Mouse (Mus musculus): ENCODE data around the gene Obscn. TPM values are rescaled to one million over a fixed set of nuclear protein-coding genes. Genes with fewer than 3 reads are reported as not detected.
A peak's percentile ranks its signal among the peaks of the same experiment; 100 is the strongest.

Obscn gene
- polyA plus RNA-seq, 1 experiment: not detected

DNA sequence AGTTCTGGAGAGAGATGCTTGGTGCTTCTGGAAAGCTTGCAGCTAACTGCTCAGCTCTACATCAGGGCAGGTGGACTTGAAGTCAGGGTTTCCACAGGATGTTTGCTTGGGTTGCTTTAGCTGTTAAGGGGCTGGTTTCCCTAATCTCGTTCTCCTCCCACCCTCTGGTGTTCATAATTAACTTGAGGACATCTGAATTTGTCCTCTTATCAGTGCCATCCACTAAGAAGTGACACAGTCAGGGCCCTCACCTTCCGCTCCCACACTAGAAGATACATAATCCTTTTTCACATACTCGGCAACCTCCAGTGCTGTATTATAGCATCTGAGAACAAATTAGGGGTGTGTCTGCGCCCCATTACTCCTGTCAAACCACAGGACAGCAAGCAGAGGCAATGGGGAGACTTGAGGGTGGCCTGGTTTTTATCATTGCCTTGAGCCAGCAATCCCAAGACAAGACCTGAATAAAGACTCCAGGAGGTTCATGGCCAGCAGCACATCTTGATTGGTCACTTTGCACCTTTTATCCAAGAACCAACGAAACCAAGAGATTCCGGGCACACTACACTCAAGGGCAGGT lies 143.0 kb downstream of the Obscn start:
- Histone ChIP-seq H3K4me3 (ENCODE audit: insufficient read depth, low read length) (no peak overlapping the region), H3K27ac (ENCODE audit: insufficient read depth, low read length) (no peak overlapping the region), H3K4me1 (ENCODE audit: control insufficient read depth, insufficient read depth, low read length) (no peaks in the 10 kb centered on the region)
- TF ChIP-seq CTCF (IDR thresholded peaks at IDR 0.05; ENCODE audit: borderline replicate concordance, insufficient read depth, low read length) (no peak), POLR2A (IDR thresholded peaks at IDR 0.05; ENCODE audit: low read depth, low read length) (0 out of 2 replicates have a peak, but pooled peaks have one; percentile 10)

DNA sequence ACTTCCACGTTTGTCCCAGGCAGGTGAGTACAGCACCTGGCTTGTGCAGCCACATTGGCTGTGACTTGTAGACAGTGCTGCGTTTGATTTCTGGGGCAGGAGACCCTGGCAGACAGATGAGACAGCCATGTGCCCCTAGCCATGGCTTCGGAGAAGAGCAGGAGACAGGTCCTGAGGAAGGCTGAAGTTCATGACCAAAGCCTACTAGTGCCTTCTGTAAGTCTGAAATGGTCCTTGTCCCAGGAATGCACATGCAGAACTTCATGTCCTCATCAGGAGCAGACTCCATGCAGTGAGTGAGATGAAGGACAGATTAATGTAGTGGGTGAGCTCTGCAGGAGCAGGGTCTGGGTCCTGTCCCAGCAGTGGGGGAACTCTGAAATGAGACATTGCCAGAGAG lies 144.3 kb downstream of the Obscn start:
- TF ChIP-seq CTCF (IDR thresholded peaks at IDR 0.05; ENCODE audit: borderline replicate concordance, insufficient read depth, low read length) (no peak), POLR2A (IDR thresholded peaks at IDR 0.05; ENCODE audit: low read depth, low read length) (no peak)
- no peak overlapping the region for H3K4me3 ChIP-seq (ENCODE audit: insufficient read depth, low read length)
- no peaks in the 10 kb centered on the region for H3K4me1 ChIP-seq (ENCODE audit: control insufficient read depth, insufficient read depth, low read length)
- H3K27ac ChIP-seq (ENCODE audit: insufficient read depth, low read length): no peak overlapping the region

DNA sequence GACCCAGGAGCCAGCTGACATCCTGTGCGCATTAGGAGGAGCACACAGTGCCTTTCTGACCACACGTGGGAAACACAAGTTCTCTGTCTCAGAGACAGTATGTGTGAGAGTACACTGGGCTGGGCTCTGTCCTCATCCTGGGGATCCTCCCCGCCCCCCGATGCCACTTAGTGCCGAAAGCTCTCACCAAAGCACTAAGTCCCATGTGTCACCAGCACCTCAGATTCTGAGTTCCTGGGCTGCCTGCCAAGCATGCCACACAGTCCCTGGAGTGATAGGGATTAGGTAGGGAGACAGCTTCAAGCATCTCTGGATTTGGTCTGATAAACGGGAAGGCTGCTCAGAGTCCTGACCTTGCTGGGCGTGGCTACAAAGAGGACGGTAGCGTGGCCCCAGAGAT lies 145.4 kb downstream of the Obscn start:
- no peak overlapping the region for H3K27ac ChIP-seq (ENCODE audit: insufficient read depth, low read length)
- TF ChIP-seq POLR2A (IDR thresholded peaks at IDR 0.05; ENCODE audit: low read depth, low read length) (no peak), CTCF (IDR thresholded peaks at IDR 0.05; ENCODE audit: borderline replicate concordance, insufficient read depth, low read length) (no peak)
- no peak overlapping the region for H3K4me3 ChIP-seq (ENCODE audit: insufficient read depth, low read length)
- no peaks in the 10 kb centered on the region for H3K4me1 ChIP-seq (ENCODE audit: control insufficient read depth, insufficient read depth, low read length)

DNA sequence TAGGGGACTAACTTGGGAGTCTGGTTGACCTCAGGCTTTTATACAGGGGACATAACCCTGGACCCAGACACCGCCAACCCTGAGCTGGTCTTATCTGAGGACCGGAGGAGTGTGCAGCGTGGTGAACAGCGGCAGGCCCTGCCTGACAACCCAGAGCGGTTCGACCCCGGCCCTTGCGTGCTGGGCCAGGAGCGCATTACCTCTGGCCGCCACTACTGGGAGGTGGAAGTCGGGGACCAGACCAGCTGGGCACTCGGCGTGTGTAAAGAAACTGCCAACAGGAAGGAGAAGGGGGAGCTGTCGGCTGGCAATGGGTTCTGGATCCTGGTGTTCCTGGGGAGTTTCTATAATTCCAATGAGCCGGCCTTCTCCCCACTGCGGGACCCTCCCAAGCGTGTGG lies 146.1 kb downstream of the Obscn start:
- H3K4me3 ChIP-seq (ENCODE audit: insufficient read depth, low read length): no peak overlapping the region
- H3K4me1 ChIP-seq (ENCODE audit: control insufficient read depth, insufficient read depth, low read length): peaks cover 4% of the 10 kb centered on the region; the same call in 1 of the 2 replicates
- H3K27ac ChIP-seq (ENCODE audit: insufficient read depth, low read length): no peak overlapping the region
- no peak for TF ChIP-seq POLR2A (IDR thresholded peaks at IDR 0.05; ENCODE audit: low read depth, low read length)
- no peak for TF ChIP-seq CTCF (IDR thresholded peaks at IDR 0.05; ENCODE audit: borderline replicate concordance, insufficient read depth, low read length)

DNA sequence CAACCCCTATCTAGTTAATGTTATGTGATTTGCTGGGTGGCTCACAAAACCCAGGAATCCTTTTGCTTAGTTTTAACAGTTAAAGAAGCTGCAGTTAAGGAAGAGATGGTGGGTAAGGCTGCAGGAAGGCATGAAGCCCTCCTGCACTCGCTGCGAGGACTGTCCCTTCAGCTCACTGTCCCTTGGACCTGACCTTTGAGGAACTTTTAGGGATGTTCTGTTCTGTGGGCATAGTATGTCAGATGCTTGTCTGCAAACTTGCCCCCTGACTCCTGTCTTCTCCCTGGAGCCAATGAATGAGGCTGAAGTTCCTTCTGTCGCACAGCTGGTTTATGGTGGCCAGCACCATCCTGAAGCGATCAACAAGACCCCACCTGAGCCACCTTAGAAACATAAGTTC lies 147.0 kb downstream of the Obscn start:
- TF ChIP-seq POLR2A (IDR thresholded peaks at IDR 0.05; ENCODE audit: low read depth, low read length) (no peak), CTCF (IDR thresholded peaks at IDR 0.05; ENCODE audit: borderline replicate concordance, insufficient read depth, low read length) (no peak)
- peaks cover 4% of the 10 kb centered on the region; the same call in 1 of the 2 replicates for H3K4me1 ChIP-seq (ENCODE audit: control insufficient read depth, insufficient read depth, low read length)
- H3K27ac ChIP-seq (ENCODE audit: insufficient read depth, low read length): no peak overlapping the region
- H3K4me3 ChIP-seq (ENCODE audit: insufficient read depth, low read length): no peak overlapping the region

DNA sequence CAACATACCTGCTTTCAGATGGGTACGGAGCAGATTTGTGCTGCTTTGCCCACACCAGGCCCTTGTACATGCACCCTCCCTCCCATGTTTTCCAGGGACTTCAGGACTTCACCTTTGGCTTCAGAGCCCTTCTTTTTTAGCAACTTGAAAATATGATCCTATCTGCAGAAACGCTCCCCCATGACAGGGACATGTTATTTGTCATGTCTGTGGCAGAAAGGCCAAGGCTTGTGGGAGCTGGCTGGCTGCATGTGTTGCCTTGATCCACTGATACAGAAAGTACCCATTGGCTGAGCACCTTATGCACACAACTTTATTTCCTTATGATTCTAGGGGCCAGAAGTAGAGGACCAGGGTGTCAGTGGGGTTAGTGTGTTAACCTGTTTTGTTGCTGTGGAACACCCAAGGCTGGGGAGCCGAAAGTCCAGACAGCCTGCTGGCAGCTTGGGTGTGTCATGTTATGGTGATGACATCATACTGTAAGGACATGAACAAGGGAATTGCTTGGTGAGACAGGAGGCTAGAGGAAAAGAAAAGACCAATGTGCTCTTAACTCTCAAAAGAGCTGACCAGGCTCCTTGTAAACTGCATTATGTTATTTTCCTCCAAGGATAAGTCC lies 150.8 kb downstream of the Obscn start:
- TF ChIP-seq CTCF (IDR thresholded peaks at IDR 0.05; ENCODE audit: borderline replicate concordance, insufficient read depth, low read length) (no peak), POLR2A (IDR thresholded peaks at IDR 0.05; ENCODE audit: low read depth, low read length) (no peak)
- Histone ChIP-seq H3K4me3 (ENCODE audit: insufficient read depth, low read length) (no peak overlapping the region), H3K4me1 (ENCODE audit: control insufficient read depth, insufficient read depth, low read length) (peaks cover 11% of the 10 kb centered on the region; the same call in 1 of the 2 replicates), H3K27ac (ENCODE audit: insufficient read depth, low read length) (no peak overlapping the region)

DNA sequence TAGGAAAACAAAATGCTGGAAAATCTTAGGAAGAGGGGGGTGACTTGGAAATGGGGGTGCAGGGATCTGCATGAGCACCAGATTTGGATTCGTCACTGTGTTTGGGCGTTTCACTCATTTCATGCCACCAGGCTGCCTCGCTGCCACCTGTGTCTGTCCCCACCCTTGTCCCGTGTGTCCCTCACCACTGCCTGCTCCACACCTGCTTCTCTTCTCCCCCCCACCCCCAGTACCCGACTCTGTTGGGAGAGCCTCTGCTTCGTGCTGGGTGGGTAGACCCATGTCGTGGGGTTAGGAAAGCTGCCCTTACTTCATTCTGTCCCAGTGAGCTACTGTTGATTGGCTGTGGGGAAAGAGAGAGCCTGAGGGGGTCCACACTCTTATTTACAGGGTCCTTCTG lies 151.5 kb downstream of the Obscn start:
- TF ChIP-seq POLR2A (IDR thresholded peaks at IDR 0.05; ENCODE audit: low read depth, low read length) (no peak), CTCF (IDR thresholded peaks at IDR 0.05; ENCODE audit: borderline replicate concordance, insufficient read depth, low read length) (no peak)
- H3K4me1 ChIP-seq (ENCODE audit: control insufficient read depth, insufficient read depth, low read length): peaks cover 11% of the 10 kb centered on the region; the same call in 1 of the 2 replicates

DNA sequence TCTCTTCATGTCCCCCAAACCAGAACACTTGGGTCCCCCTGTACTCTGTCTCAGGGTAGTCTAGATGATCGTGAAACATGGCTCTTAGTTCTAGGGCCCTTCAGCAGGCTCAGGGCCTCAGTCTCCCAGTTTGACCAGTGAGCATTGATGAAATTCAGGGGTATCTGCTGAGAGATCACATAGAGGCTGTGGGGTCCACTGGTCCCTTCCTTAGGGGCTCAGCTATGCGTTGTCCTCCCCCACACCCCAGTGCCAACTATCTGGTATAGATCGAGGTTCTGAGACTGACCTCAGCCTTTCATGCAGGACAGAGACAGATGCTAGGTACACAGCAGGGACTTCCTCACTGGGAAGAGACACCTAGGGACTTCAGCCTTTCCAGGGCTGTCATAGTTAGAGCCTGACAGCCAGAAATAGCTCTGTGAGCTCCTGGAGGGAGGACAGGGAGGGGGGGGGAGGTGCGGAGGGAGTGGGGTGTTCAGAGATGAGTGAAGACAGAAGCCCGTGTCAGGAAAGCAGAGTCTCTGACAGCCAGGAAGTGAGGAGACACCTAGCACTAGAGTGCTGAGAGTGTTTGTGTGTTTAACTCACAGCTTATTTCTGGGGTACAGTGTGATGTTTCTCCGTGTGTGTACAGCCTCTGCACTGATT lies 152.4 kb downstream of the Obscn start:
- no peak for TF ChIP-seq CTCF (IDR thresholded peaks at IDR 0.05; ENCODE audit: borderline replicate concordance, insufficient read depth, low read length)
- TF ChIP-seq POLR2A (IDR thresholded peaks at IDR 0.05; ENCODE audit: low read depth, low read length): no peak
- H3K4me3 ChIP-seq (ENCODE audit: insufficient read depth, low read length): no peak overlapping the region

More for the DNA sequence above, 151.5 kb downstream of the Obscn start:
- no peak overlapping the region for H3K4me3 ChIP-seq (ENCODE audit: insufficient read depth, low read length)
- H3K27ac ChIP-seq (ENCODE audit: insufficient read depth, low read length): no peak overlapping the region

DNA sequence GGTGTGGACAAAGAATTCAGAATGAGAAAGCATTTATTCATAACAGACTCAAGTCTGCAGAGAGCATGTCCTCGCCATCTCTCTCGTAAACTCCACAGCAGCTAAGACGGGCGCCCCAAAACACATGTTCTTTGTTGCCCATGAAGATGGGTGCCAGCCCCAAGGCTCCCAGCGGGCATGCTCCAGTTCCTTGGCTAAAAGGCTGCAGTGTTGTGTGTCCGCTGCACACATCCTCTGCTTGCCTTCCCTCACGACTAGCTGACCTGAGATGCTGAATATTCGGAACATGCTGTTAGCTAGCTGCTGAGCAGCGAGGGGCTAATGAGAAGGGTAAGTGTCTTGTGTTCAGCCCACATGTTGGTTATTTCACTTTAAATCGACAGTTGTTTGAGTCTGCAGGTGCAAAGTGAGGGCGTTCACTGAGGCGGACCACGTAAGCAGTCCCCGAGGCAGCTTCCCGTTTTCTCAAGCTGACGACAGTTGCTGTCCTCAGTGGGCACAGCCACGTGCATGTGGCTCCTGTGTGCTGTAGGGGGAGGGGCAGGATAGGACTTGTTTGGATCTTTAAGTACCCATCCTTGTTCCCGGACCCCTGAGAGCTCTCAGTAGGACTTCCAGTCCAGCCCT lies 153.6 kb downstream of the Obscn start:
- Histone ChIP-seq H3K27ac (ENCODE audit: insufficient read depth, low read length) (no peak overlapping the region), H3K4me1 (ENCODE audit: control insufficient read depth, insufficient read depth, low read length) (peaks cover 11% of the 10 kb centered on the region; the same call in 1 of the 2 replicates), H3K4me3 (ENCODE audit: insufficient read depth, low read length) (no peak overlapping the region)
- no peak for TF ChIP-seq POLR2A (IDR thresholded peaks at IDR 0.05; ENCODE audit: low read depth, low read length)
- no peak for TF ChIP-seq CTCF (IDR thresholded peaks at IDR 0.05; ENCODE audit: borderline replicate concordance, insufficient read depth, low read length)

More for the DNA sequence above, 152.4 kb downstream of the Obscn start:
- H3K4me1 ChIP-seq (ENCODE audit: control insufficient read depth, insufficient read depth, low read length): peaks cover 11% of the 10 kb centered on the region; the same call in 1 of the 2 replicates
- H3K27ac ChIP-seq (ENCODE audit: insufficient read depth, low read length): no peak overlapping the region

All from embryonic fibroblast, embryonic 13.5 days (primary cell).